Mouse (Mus musculus) cortical plate, adult 2 months (tissue): Measurements from ENCODE around the gene Hbb-y.

Source experiments
- CTCF ChIP-seq: fragments of 200-500 bp; IDR thresholded peaks from 2 replicates; pipeline ENCODE4 v1.5.1; 2011; ENCODE audit warnings: mild to moderate bottlenecking, control low read depth, low read length; ENCODE audit not compliant: insufficient read depth; ENCODE audit errors: extremely low read depth
- POLR2A ChIP-seq: fragments of 200-500 bp; IDR thresholded peaks from 2 replicates; pipeline ENCODE4 v1.6.1; 2011; ENCODE audit warnings: mild to moderate bottlenecking, low read length, control low read depth; ENCODE audit not compliant: insufficient read depth; ENCODE audit errors: extremely low read depth

DNA sequence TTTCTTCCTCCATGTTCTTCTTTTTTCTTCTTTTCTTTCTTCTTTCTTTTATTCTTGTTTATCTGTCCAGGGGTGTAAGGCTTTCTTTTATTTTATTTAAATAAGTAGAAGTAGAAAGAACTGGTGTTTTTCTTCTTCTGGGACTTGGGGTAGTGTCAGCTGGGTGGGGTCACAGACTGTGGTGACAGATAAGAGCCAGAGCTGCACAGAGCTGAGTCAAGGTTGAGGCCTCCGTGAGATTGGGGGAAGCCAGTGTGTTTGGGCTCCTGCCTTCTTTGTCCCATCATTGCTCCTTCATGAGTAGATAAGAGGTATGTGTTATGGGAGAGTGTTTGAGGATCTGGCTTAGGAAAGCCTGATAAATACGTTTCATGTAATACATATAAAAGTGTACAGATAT lies 6.1 kb upstream of the Hbb-y start:
- TF ChIP-seq CTCF (no peak), POLR2A (no peak)
